Mouse (Mus musculus) lung, postnatal 0 days (tissue): Measurements from ENCODE around the gene Armc10. TPM values are rescaled to one million over a fixed set of nuclear protein-coding genes. Genes with fewer than 3 reads are reported as not detected.
"Not testable (repeated sequence)": the region's sequence is repeated elsewhere in the genome, so short reads cannot be mapped to it uniquely, and the experiment has no call there.

Experiments used
- ATAC-seq: fragments of 200-750 bp; cut with Nextera tagmentation; 2 replicates; pipeline ENCODE4 v1.8.0; 2017; ENCODE audit warnings: moderate library complexity
- DNase-seq: peaks from one replicate; pipeline ENCODE4 v3.0.0-alpha.2; 2016; ENCODE audit warnings: low spot score
- H3K27ac ChIP-seq: fragments of 300-500 bp; sonication (generic); 2 replicates; pipeline ENCODE4 v1.5.1; 2014; ENCODE audit warnings: antibody characterized with exemption, mild to moderate bottlenecking, low read length, mixed read lengths
- H3K27me3 ChIP-seq: fragments of 300-500 bp; sonication (generic); replicated peaks from 2 replicates; pipeline ENCODE4 v1.6.1; 2014; ENCODE audit warnings: low read length, mixed read lengths; ENCODE audit not compliant: insufficient read depth
- H3K36me3 ChIP-seq: fragments of 300-500 bp; sonication (generic); 2 replicates; pipeline ENCODE4 v1.6.1; 2014; ENCODE audit warnings: low read length, mixed read lengths; ENCODE audit not compliant: insufficient read depth
- H3K4me1 ChIP-seq: fragments of 300-500 bp; sonication (generic); 2 replicates; pipeline ENCODE4 v1.6.1; 2014; ENCODE audit warnings: antibody characterized with exemption, low read depth, low read length, mixed read lengths; ENCODE audit not compliant: insufficient read depth
- H3K4me2 ChIP-seq: fragments of 300-500 bp; sonication (generic); replicated peaks from 2 replicates; pipeline ENCODE4 v1.6.1; 2014; ENCODE audit warnings: low read depth, mild to moderate bottlenecking, low read length, moderate library complexity, mixed read lengths
- H3K4me3 ChIP-seq: fragments of 300-500 bp; sonication (generic); 2 replicates; pipeline ENCODE4 v1.5.1; 2014; ENCODE audit warnings: low read depth, low read length
- H3K9ac ChIP-seq: fragments of 300-500 bp; sonication (generic); replicated peaks from 2 replicates; pipeline ENCODE4 v1.6.1; 2014; ENCODE audit warnings: low read depth, mild to moderate bottlenecking
- H3K9me3 ChIP-seq: fragments of 300-500 bp; sonication (generic); 2 replicates; pipeline ENCODE4 v1.6.1; 2016; ENCODE audit warnings: low read length, mixed read lengths
- CTCF ChIP-seq: IDR thresholded peaks from 2 replicates; pipeline ENCODE4 v1.5.1; 2016; ENCODE audit warnings: antibody characterized with exemption, mild to moderate bottlenecking
- EP300 ChIP-seq: IDR thresholded peaks from 2 replicates; pipeline ENCODE4 v1.6.1; 2016; ENCODE audit warnings: antibody characterized with exemption, mild to moderate bottlenecking, control low read depth
- WGBS: fragments of 180-500 bp; shearing (Covaris S2); extraction: QIAGEN DNeasy Blood & Tissue Kit; methylation state at CpG from one replicate; pipeline ENCODE4 v1.1.7; 2014; 5-methylcytosine and 5-hydroxymethylcytosine counted together
- polyA plus RNA-seq: library from polyadenylated mRNA; unstranded; fragments of >200 nt; fragmentation: Nextera tagmentation; extraction: Ambion mirVana; gene quantifications from 2 replicates; pipeline ENCODE4 v1.2.1, GENCODE M21; 2015

The Armc10 gene
- 30.1 and 33.4 TPM in 2 replicates for polyA plus RNA-seq

GRCm38 (mm10) chr5:21645439-21646132 lies at the start of gene Armc10, which contains the start of gene Fbxl13:
Gene Armc10 (plus strand): TSS chr5:21645813.
Gene Fbxl13 (minus strand): TSS chr5:21645634.
- Histone ChIP-seq H3K9ac (peak within 1 kb of the TSS; percentile 72), H3K4me1 (peaks cover 10% of the 10 kb centered on the region; the same call in 1 of the 2 replicates), H3K27ac (peak within 1 kb of the TSS; percentile 94), H3K4me2 (peak within 1 kb of the TSS; percentile 92), H3K9me3 (no peaks in the 10 kb centered on the region), H3K27me3 (no peaks in the 10 kb centered on the region), H3K4me3 (peak within 1 kb of the TSS; percentile 63), H3K36me3 (no peaks in the 10 kb centered on the region; the same call in 1 of the 2 replicates)
- TF ChIP-seq CTCF (peak; percentile 38), EP300 (no peak; the same call in 1 of the 2 replicates)
- 2% methylated on average over 37 of the region's 40 CpGs for WGBS
- DNase-seq: peak; percentile 97
- peak; percentile 92 for ATAC-seq

DNA sequence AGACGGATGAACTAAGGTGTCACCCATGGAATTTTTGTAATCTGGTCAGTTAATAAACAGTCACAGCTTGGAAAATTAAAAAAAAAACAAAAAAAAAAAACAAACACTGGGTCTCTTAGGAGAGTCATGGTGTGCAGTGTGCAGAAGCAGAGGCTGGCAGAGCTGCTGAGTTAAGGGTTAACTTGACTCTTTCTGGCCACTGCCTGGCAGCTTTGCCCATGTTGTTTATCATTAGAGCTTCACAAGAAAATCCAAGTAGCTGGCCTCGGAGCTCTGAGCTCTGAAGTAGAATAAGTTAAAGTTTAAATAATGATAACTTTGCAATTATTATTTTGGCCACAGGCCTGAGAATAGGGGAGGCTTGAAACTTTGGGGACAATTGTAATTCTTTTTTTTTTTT lies 46.1 kb upstream of the Armc10 start:
- ATAC-seq, H3K4me1 ChIP-seq, H3K9me3 ChIP-seq, H3K4me3 ChIP-seq, H3K27me3 ChIP-seq, H3K4me2 ChIP-seq, H3K9ac ChIP-seq, DNase-seq, H3K36me3 ChIP-seq, H3K27ac ChIP-seq: not testable (repeated sequence)
- WGBS: 46% methylated on average over 2 of the region's 2 CpGs

DNA sequence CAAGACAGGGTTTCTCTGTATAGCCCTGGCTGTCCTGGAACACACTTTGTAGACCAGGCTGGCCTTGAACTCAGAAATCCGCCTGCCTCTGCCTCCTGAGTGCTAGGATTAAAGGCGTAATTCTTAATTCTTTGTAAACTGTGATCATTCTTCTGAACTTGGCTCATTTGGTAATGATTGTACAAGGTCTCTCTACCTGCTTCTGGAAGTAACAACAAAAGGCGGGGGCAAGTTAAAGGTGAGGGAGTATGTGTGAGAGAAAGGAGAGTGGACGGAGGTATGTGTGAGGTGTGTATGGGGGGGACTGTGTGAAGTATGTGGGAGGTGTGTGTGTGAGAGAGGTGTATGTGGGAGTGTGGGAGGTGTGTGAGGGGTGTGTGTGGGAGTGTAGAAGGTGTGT lies 45.7 kb upstream of the Armc10 start:
- no peak overlapping the region for H3K27ac ChIP-seq
- H3K4me3 ChIP-seq: no peak overlapping the region
- H3K9me3 ChIP-seq: no peaks in the 10 kb centered on the region
- no peak for TF ChIP-seq EP300
- no peak for TF ChIP-seq CTCF
- no peaks in the 10 kb centered on the region for H3K36me3 ChIP-seq
- ATAC-seq (no peak), DNase-seq (no peak)
- no peaks in the 10 kb centered on the region for H3K27me3 ChIP-seq
- no peak overlapping the region for H3K4me2 ChIP-seq
- H3K4me1 ChIP-seq: no peaks in the 10 kb centered on the region
- H3K9ac ChIP-seq: no peak overlapping the region
- 85% methylated on average over 4 of the region's 4 CpGs for WGBS

DNA sequence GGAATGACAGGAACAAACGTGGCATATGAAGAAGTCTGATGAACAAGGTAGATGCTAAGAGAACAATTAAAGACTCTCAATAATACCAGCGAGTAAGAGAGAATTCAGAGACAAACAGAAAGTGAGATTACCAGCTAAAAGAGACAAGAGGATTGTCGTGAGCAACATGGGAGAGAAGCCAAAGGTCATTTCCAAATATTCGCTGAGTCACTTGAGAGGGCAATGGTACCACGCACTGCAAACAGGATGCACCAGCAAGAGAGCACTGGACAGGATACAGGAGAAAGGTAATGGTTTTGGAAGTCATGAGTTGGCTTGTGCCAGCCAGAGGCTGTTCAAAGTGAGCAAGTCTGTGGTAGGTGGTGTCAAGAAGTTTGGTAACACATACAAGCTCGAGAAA lies 39.7 kb upstream of the Armc10 start:
- Histone ChIP-seq H3K36me3 (no peaks in the 10 kb centered on the region), H3K9me3 (no peaks in the 10 kb centered on the region)
- 57% methylated on average over 6 of the region's 6 CpGs for WGBS

GRCm38 (mm10) chr5:21608311-21609304 lies 37.0 kb upstream of the Armc10 start:
- H3K27ac ChIP-seq: no peak overlapping the region
- WGBS: 67% methylated on average over 12 of the region's 12 CpGs
- no peaks in the 10 kb centered on the region for H3K36me3 ChIP-seq
- H3K4me2 ChIP-seq: no peak overlapping the region
- DNase-seq (no peak), ATAC-seq (no peak)
- no peaks in the 10 kb centered on the region for H3K9me3 ChIP-seq
- TF ChIP-seq CTCF (no peak), EP300 (no peak)
- H3K4me1 ChIP-seq: no peaks in the 10 kb centered on the region
- no peak overlapping the region for H3K4me3 ChIP-seq
- H3K27me3 ChIP-seq: no peaks in the 10 kb centered on the region
- H3K9ac ChIP-seq: no peak overlapping the region

More for the DNA sequence above, 39.7 kb upstream of the Armc10 start:
- TF ChIP-seq EP300 (no peak), CTCF (no peak)
- H3K4me3 ChIP-seq: no peak overlapping the region
- no peak for DNase-seq
- ATAC-seq: no peak
- no peak overlapping the region for H3K4me2 ChIP-seq
- H3K4me1 ChIP-seq: no peaks in the 10 kb centered on the region
- H3K27ac ChIP-seq: no peak overlapping the region
- H3K27me3 ChIP-seq: no peaks in the 10 kb centered on the region
- H3K9ac ChIP-seq: no peak overlapping the region

GRCm38 (mm10) chr5:21610996-21611395 lies 34.6 kb upstream of the Armc10 start:
- no peak overlapping the region for H3K27ac ChIP-seq
- TF ChIP-seq EP300 (no peak), CTCF (no peak)
- H3K9ac ChIP-seq: no peak overlapping the region
- H3K9me3 ChIP-seq: no peaks in the 10 kb centered on the region
- no peak overlapping the region for H3K4me2 ChIP-seq
- no peak overlapping the region for H3K4me3 ChIP-seq
- DNase-seq (no peak), ATAC-seq (no peak)
- 45% methylated on average over 3 of the region's 3 CpGs for WGBS
- H3K4me1 ChIP-seq: no peaks in the 10 kb centered on the region
- no peaks in the 10 kb centered on the region for H3K36me3 ChIP-seq
- H3K27me3 ChIP-seq: no peaks in the 10 kb centered on the region

DNA sequence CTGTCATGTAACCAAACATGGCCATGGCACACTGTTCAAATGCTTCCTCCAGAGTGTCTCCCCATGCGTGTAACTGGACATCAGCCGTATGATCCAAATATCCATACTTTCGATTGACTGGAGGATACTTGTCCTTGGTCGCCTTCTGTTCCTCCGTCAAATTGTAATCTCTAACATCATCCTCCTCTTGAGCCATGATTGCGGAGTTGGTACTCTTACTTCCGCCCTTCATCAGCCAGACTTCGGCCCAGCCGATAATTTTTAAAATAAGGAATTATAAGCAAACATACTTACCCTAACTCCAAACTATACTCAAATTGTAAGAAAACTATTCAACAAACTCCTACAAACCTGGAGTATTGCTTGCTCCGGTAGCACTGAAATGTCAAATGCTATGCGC lies 31.3 kb upstream of the Armc10 start:
- DNase-seq, H3K36me3 ChIP-seq, H3K4me3 ChIP-seq, H3K27me3 ChIP-seq, H3K9ac ChIP-seq, H3K9me3 ChIP-seq, H3K4me2 ChIP-seq, ATAC-seq, H3K27ac ChIP-seq, H3K4me1 ChIP-seq: not testable (repeated sequence)
- WGBS: 97% methylated on average over 11 of the region's 11 CpGs
